Mouse (Mus musculus): ENCODE results near the gene Sfxn1. TPM values are rescaled to one million over a fixed set of nuclear protein-coding genes. Genes with fewer than 3 reads are reported as not detected.

Sfxn1 gene
- polyA plus RNA-seq (2015; fragmentation: Nextera tagmentation; extraction: Ambion mirVana), result 66.4 and 67.7 TPM in 2 replicates

DNA sequence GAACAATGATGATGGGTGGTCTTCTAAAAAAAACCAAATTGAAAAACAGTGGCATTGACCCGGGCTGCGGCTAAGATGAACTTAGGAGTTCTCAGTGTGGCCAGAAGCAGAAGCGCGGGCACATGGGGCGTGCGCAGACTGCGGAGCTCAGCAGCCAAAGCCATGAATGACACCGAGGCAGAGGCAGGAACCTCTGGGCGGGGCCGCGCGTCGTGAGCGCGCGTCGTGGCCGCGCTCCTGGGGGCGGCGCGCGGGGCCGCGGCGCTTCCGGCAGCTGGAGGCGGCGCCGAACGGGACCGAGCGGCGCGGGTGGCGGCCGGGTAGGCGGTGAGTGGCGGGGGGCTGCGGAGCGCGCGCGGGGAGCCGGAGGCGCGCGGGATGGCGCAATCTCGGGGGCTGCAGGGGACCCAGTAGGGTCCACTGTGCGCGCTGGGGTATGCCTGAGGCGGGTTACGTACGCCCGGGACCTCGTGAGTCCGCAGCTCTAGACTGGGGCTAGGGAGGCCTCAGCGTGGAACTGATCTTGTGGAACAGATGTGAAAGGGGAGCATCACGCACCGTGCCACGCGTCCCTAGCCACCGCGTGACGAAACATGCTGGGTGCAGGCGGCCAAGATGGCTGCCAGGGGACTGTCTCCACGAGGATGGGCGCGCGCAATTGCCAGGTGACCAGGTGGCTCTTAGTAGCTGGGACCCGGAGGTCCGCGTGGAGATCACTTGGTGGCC lies at the start of gene Sfxn1:
Gene Sfxn1, plus strand, starts transcription at position 264 of the 726 bp plus-strand sequence.
- H3K27me3 ChIP-seq (ENCODE audit: insufficient read depth, low read length), result no peaks in the 10 kb centered on the region
- peak within 1 kb of the TSS; percentile 89 for H3K4me3 ChIP-seq (ENCODE audit: low read depth, low read length)
- peaks cover 30% of the 10 kb centered on the region for H3K4me1 ChIP-seq (ENCODE audit: insufficient read depth)
- peak within 1 kb of the TSS; percentile 95 for H3K9ac ChIP-seq (replicated peaks)
- ATAC-seq (peak; percentile 83), DNase-seq (peak; percentile 88)
- under 1% methylated on average over 74 of the region's 74 CpGs for WGBS (ENCODE audit: insufficient replicate concordance)
- H3K36me3 ChIP-seq (replicated peaks; ENCODE audit: insufficient read depth, low read length), result 0 out of 2 replicates have a peak, but pooled peaks cover 3% of the 10 kb centered on the region
- no peak for TF ChIP-seq EP300 (IDR thresholded peaks at IDR 0.05; ENCODE audit: low read depth)
- TF ChIP-seq CTCF (IDR thresholded peaks at IDR 0.05; ENCODE audit: low read depth), result no peak
- peak within 1 kb of the TSS; percentile 98 for H3K27ac ChIP-seq (ENCODE audit: low read depth)
- H3K4me2 ChIP-seq (ENCODE audit: low read depth, low read length), result peak within 1 kb of the TSS; percentile 71
- no peaks in the 10 kb centered on the region for H3K9me3 ChIP-seq (ENCODE audit: low read length)

DNA sequence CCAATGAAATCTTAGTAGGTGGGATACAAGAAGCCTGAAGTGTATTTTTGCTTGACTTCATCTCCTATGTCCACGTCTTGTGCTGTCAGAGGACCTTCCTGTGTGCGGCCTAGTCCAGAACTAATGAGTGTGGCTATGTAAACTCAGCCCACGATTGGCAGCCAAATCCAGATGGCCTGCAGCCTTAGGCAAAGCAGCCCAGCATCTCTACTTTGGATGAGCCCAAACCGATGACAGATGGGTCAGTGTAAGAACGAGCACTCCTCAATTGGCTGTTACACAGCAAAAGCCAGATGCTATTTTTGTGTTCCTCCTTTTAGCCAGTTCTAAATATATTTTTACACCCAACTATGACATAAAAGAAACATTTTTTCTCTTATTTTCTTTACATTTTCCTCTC lies 48.4 kb upstream of the Sfxn1 start:
- no peaks in the 10 kb centered on the region for H3K27me3 ChIP-seq (ENCODE audit: insufficient read depth, low read length)
- ATAC-seq (no peak), DNase-seq (no peak)
- no peaks in the 10 kb centered on the region for H3K4me1 ChIP-seq (ENCODE audit: insufficient read depth)
- H3K4me2 ChIP-seq (ENCODE audit: low read depth, low read length), result no peak overlapping the region
- H3K9ac ChIP-seq (replicated peaks), result no peak overlapping the region
- WGBS (ENCODE audit: insufficient replicate concordance), result 64% methylated on average over 5 of the region's 5 CpGs
- H3K36me3 ChIP-seq (replicated peaks; ENCODE audit: insufficient read depth, low read length), result no peaks in the 10 kb centered on the region
- no peak overlapping the region for H3K27ac ChIP-seq (ENCODE audit: low read depth)
- no peak for TF ChIP-seq EP300 (IDR thresholded peaks at IDR 0.05; ENCODE audit: low read depth)
- no peak for TF ChIP-seq CTCF (IDR thresholded peaks at IDR 0.05; ENCODE audit: low read depth)
- H3K4me3 ChIP-seq (ENCODE audit: low read depth, low read length), result no peak overlapping the region
- no peaks in the 10 kb centered on the region for H3K9me3 ChIP-seq (ENCODE audit: low read length)

DNA sequence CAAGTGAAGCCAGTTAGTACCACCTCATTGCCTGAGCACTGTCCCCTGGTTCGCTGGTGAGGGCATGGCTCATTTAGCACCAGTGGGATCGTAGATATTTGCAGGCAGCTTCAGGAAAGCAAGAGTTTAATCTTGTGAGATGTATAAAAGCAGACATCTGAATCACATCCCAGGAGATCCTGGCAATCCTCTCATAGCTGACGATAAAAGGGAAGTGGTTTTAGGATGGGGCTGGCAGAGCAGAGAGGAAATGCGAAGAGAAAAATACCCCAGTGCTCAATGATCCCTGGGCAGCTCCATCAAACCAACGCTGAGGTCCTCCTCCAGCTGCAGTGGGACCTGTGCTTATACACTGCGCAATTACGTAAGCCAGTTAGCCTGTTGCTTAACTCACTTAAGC lies 44.6 kb upstream of the Sfxn1 start:
- no peak for ATAC-seq
- H3K9me3 ChIP-seq (ENCODE audit: low read length), result no peaks in the 10 kb centered on the region
- WGBS (ENCODE audit: insufficient replicate concordance), result 67% methylated on average over 7 of the region's 7 CpGs
- no peak overlapping the region for H3K4me2 ChIP-seq (ENCODE audit: low read depth, low read length)
- H3K27ac ChIP-seq (ENCODE audit: low read depth), result no peak overlapping the region
- no peaks in the 10 kb centered on the region for H3K27me3 ChIP-seq (ENCODE audit: insufficient read depth, low read length)
- H3K9ac ChIP-seq (replicated peaks), result no peak overlapping the region
- TF ChIP-seq EP300 (IDR thresholded peaks at IDR 0.05; ENCODE audit: low read depth) (no peak), CTCF (IDR thresholded peaks at IDR 0.05; ENCODE audit: low read depth) (no peak)
- no peaks in the 10 kb centered on the region for H3K4me1 ChIP-seq (ENCODE audit: insufficient read depth)
- no peak overlapping the region for H3K4me3 ChIP-seq (ENCODE audit: low read depth, low read length)
- no peaks in the 10 kb centered on the region for H3K36me3 ChIP-seq (replicated peaks; ENCODE audit: insufficient read depth, low read length)
- no peak for DNase-seq

DNA sequence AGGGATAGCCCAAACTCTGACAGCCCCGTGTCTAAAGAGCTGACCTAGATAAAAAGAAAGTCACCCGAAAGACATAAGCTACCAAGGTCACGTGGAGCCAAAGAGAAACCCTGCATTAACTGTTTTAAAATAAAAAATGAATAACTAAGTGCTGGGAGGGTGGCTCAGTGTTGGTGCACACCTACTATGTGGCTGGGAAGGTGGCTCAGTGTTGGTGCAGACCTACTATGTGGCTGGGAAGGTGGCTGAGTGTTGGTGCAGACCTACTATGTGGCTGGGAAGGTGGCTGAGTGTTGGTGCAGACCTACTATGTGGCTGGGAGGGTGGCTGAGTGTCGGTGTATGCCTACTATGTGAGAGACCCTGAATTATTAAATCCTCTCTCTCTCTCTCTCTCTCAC lies 38.0 kb upstream of the Sfxn1 start:
- Histone ChIP-seq H3K9ac (replicated peaks) (no peak overlapping the region), H3K4me1 (ENCODE audit: insufficient read depth) (no peaks in the 10 kb centered on the region), H3K9me3 (ENCODE audit: low read length) (no peaks in the 10 kb centered on the region), H3K27me3 (ENCODE audit: insufficient read depth, low read length) (no peaks in the 10 kb centered on the region), H3K27ac (ENCODE audit: low read depth) (no peak overlapping the region), H3K4me2 (ENCODE audit: low read depth, low read length) (no peak overlapping the region), H3K36me3 (replicated peaks; ENCODE audit: insufficient read depth, low read length) (no peaks in the 10 kb centered on the region), H3K4me3 (ENCODE audit: low read depth, low read length) (no peak overlapping the region)
- ATAC-seq, result no peak
- no peak for DNase-seq
- TF ChIP-seq EP300 (IDR thresholded peaks at IDR 0.05; ENCODE audit: low read depth) (no peak), CTCF (IDR thresholded peaks at IDR 0.05; ENCODE audit: low read depth) (no peak)
- 64% methylated on average over 4 of the region's 4 CpGs for WGBS (ENCODE audit: insufficient replicate concordance)

DNA sequence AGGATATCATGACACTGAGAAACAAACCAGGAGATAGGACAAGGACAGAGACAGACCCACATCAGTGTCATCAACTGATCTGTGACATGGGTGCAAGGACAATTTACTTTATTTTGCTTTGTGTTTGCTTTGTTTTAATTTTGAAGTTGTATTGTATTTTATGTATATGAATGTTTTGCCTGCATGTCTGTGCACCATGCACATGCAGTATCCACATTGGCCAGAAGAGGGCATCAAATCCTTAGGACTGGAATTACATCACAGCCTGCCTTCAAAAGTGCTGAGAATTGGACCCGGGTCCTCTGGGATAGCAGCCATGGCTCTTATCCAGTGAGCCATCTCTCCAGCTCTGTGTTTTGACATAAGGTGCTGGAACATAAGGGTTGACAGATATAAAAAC lies 36.1 kb upstream of the Sfxn1 start:
- H3K36me3 ChIP-seq (replicated peaks; ENCODE audit: insufficient read depth, low read length), result no peaks in the 10 kb centered on the region
- DNase-seq (peak; percentile 24), ATAC-seq (no peak)
- no peak overlapping the region for H3K4me3 ChIP-seq (ENCODE audit: low read depth, low read length)
- no peak overlapping the region for H3K27ac ChIP-seq (ENCODE audit: low read depth)
- H3K27me3 ChIP-seq (ENCODE audit: insufficient read depth, low read length), result no peaks in the 10 kb centered on the region
- H3K4me1 ChIP-seq (ENCODE audit: insufficient read depth), result no peaks in the 10 kb centered on the region
- H3K9ac ChIP-seq (replicated peaks), result no peak overlapping the region
- WGBS (ENCODE audit: insufficient replicate concordance), result 68% methylated on average over 1 of the region's 1 CpGs
- no peak overlapping the region for H3K4me2 ChIP-seq (ENCODE audit: low read depth, low read length)
- H3K9me3 ChIP-seq (ENCODE audit: low read length), result no peaks in the 10 kb centered on the region
- TF ChIP-seq EP300 (IDR thresholded peaks at IDR 0.05; ENCODE audit: low read depth), result no peak
- TF ChIP-seq CTCF (IDR thresholded peaks at IDR 0.05; ENCODE audit: low read depth), result peak; percentile 64

DNA sequence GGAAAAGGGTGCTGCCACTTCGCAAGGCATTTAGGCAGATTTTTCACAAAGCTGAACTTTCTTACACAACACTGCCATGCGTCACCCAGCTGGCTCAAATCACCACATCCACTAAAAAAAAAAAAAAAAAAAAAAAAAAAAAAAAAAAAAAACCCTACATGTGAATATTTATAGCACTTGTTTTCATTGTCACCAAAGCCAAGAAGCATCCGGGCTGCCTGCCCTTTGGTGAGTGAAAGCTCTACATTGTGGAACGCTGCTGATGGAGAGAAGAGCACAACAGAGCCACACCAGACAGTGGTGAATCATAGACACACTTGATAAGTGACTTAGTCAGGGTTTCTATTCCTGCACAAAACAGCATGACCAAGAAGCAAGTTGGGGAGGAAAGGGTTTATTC lies 33.7 kb upstream of the Sfxn1 start:
- no peaks in the 10 kb centered on the region for H3K27me3 ChIP-seq (ENCODE audit: insufficient read depth, low read length)
- H3K4me3 ChIP-seq (ENCODE audit: low read depth, low read length), result no peak overlapping the region
- H3K4me2 ChIP-seq (ENCODE audit: low read depth, low read length), result no peak overlapping the region
- no peaks in the 10 kb centered on the region for H3K9me3 ChIP-seq (ENCODE audit: low read length)
- H3K36me3 ChIP-seq (replicated peaks; ENCODE audit: insufficient read depth, low read length), result no peaks in the 10 kb centered on the region
- no peak for ATAC-seq
- WGBS (ENCODE audit: insufficient replicate concordance), result 73% methylated on average over 4 of the region's 4 CpGs
- no peak overlapping the region for H3K27ac ChIP-seq (ENCODE audit: low read depth)
- TF ChIP-seq CTCF (IDR thresholded peaks at IDR 0.05; ENCODE audit: low read depth), result no peak
- TF ChIP-seq EP300 (IDR thresholded peaks at IDR 0.05; ENCODE audit: low read depth), result no peak
- H3K9ac ChIP-seq (replicated peaks), result no peak overlapping the region
- no peaks in the 10 kb centered on the region for H3K4me1 ChIP-seq (ENCODE audit: insufficient read depth)
- DNase-seq, result no peak
